Mouse (Mus musculus) adrenal gland, adult 2 months (tissue): Measurements from ENCODE around the gene Zfp493. TPM values are rescaled to one million over a fixed set of nuclear protein-coding genes. Genes with fewer than 3 reads are reported as not detected.

ENCODE experiments used
- polyA plus RNA-seq: library from polyadenylated mRNA; depleted of rRNA; stranded (reverse); fragments of >200 nt; gene quantifications from 2 replicates; pipeline ENCODE4 v1.2.3, GENCODE M21; 2012; rRNA removed
- total RNA-seq, 2 experiments: library from RNA; stranded (reverse); gene quantifications; 2 replicates each; pipeline ENCODE4 v1.2.3; 2021

Gene Zfp493
- total and polyA plus RNA-seq, 3 experiments = 0.36 to 2.8 (median 1.9) TPM

Other genes starting within 250 kb of the Zfp493 start
- 1 to 10 TPM; 9.0 to 9.3 TPM for gene Zfp748, start 225.9 kb upstream of the Zfp493 start, total RNA-seq
- 0.66 and 0.75 TPM in 2 replicates for gene Zfp748, start 225.9 kb upstream of the Zfp493 start, polyA plus RNA-seq
- gene Zfp729b, start 170.0 kb upstream of the Zfp493 start, total RNA-seq = 1 to 10 TPM; 6.4 to 7.8 TPM
- 0.03 and 0.09 TPM in 2 replicates for gene Zfp729b, start 170.0 kb upstream of the Zfp493 start, polyA plus RNA-seq
- gene Gm49345, start 141.9 kb upstream of the Zfp493 start, total RNA-seq = 1 to 10 TPM; 1.2 to 1.3 TPM
- not detected in 2 replicates for gene Gm49345, start 141.9 kb upstream of the Zfp493 start, polyA plus RNA-seq
- 1 to 10 TPM; 6.0 to 6.5 TPM for gene Zfp729a, start 141.9 kb upstream of the Zfp493 start, total RNA-seq
- gene Zfp729a, start 141.9 kb upstream of the Zfp493 start, polyA plus RNA-seq = 0.12 and 0.29 TPM in 2 replicates
- gene Zfp738, start 92.6 kb upstream of the Zfp493 start, total RNA-seq = 10 to 100 TPM in 1 of 2 experiments, 1 to 10 TPM in 1; 6.8 to 14.3 TPM
- 0.95 and 1.8 TPM in 2 replicates for gene Zfp738, start 92.6 kb upstream of the Zfp493 start, polyA plus RNA-seq
- gene Zfp65, start 50.5 kb upstream of the Zfp493 start, total RNA-seq = 10 to 100 TPM; 10.2 to 10.6 TPM
- gene Zfp65, start 50.5 kb upstream of the Zfp493 start, polyA plus RNA-seq = 0.06 and 0.16 TPM in 2 replicates
- 1 to 10 TPM; 4.7 to 4.8 TPM for gene Zfp85, start 24.5 kb upstream of the Zfp493 start, total RNA-seq
- gene Zfp85, start 24.5 kb upstream of the Zfp493 start, polyA plus RNA-seq = not detected in 2 replicates
- 1 to 10 TPM; 4.1 to 5.8 TPM for gene Zfp273, start 34.0 kb downstream of the Zfp493 start, total RNA-seq
- not detected in 2 replicates for gene Zfp273, start 34.0 kb downstream of the Zfp493 start, polyA plus RNA-seq
- gene Gm10037, start 51.4 kb downstream of the Zfp493 start, total RNA-seq = 1 to 10 TPM; 1.8 to 3.2 TPM
- gene Gm10037, start 51.4 kb downstream of the Zfp493 start, polyA plus RNA-seq = not detected in 2 replicates
- gene BC048507, start 83.6 kb downstream of the Zfp493 start, total RNA-seq = not detected
- not detected in 2 replicates for gene BC048507, start 83.6 kb downstream of the Zfp493 start, polyA plus RNA-seq